Mouse (Mus musculus) limb, embryonic 15.5 days (tissue): ENCODE measurements around the gene Arl4a. TPM values are rescaled to one million over a fixed set of nuclear protein-coding genes. Genes with fewer than 3 reads are reported as not detected.

Experiments
- ATAC-seq: fragments of 200-750 bp; cut with Nextera tagmentation; 2 replicates; pipeline ENCODE4 v1.8.0; 2017; ENCODE audit warnings: low read depth, moderate TSS enrichment; ENCODE audit not compliant: insufficient number of reproducible peaks, low FRiP score, low TSS enrichment
- H3K27ac ChIP-seq: fragments of 300-500 bp; sonication (generic); 2 replicates; pipeline ENCODE4 v1.5.1; 2015; ENCODE audit warnings: moderate library complexity, mild to moderate bottlenecking, inconsistent platforms
- H3K27me3 ChIP-seq: fragments of 300-500 bp; sonication (generic); 2 replicates; pipeline ENCODE4 v1.6.1; 2015; ENCODE audit warnings: inconsistent platforms
- H3K36me3 ChIP-seq: fragments of 300-500 bp; sonication (generic); 2 replicates; pipeline ENCODE4 v1.6.1; 2015; ENCODE audit warnings: inconsistent platforms
- H3K4me1 ChIP-seq: fragments of 300-500 bp; sonication (generic); 2 replicates; pipeline ENCODE4 v1.6.1; 2015; ENCODE audit warnings: inconsistent platforms
- H3K4me2 ChIP-seq: fragments of 300-500 bp; sonication (generic); 2 replicates; pipeline ENCODE4 v1.6.1; 2015; ENCODE audit warnings: mild to moderate bottlenecking, inconsistent platforms
- H3K4me3 ChIP-seq: fragments of 300-500 bp; sonication (generic); 2 replicates; pipeline ENCODE4 v1.5.1; 2015; ENCODE audit warnings: mild to moderate bottlenecking, inconsistent platforms
- H3K9ac ChIP-seq: fragments of 300-500 bp; sonication (generic); 2 replicates; pipeline ENCODE4 v1.6.1; 2015; ENCODE audit warnings: inconsistent platforms
- H3K9me3 ChIP-seq: fragments of 300-500 bp; sonication (generic); 2 replicates; pipeline ENCODE4 v1.6.1; 2016; ENCODE audit warnings: inconsistent platforms
- WGBS: fragments of 180-500 bp; shearing (Covaris S2); methylation state at CpG from one replicate; pipeline ENCODE4 v1.1.7; 2015; 5-methylcytosine and 5-hydroxymethylcytosine counted together
- polyA plus RNA-seq: library from polyadenylated mRNA; unstranded; fragments of >200 nt; fragmentation: Nextera tagmentation; extraction: Ambion mirVana; gene quantifications from 2 replicates; pipeline ENCODE4 v1.2.1, GENCODE M21; 2015

Arl4a gene
- polyA plus RNA-seq, 1 experiment from 2014 or later = 77.8 TPM

GRCm38 (mm10) chr12:39998853-39999195 lies 39.0 kb downstream of the Arl4a start:
- H3K27me3 ChIP-seq = no peaks in the 10 kb centered on the region
- 42% methylated on average over 4 of the region's 4 CpGs for WGBS
- no peak overlapping the region for H3K9ac ChIP-seq
- H3K27ac ChIP-seq = no peak overlapping the region
- no peak overlapping the region for H3K4me3 ChIP-seq
- peaks cover 5% of the 10 kb centered on the region; the same call in 1 of the 2 replicates for H3K4me1 ChIP-seq
- H3K36me3 ChIP-seq = no peaks in the 10 kb centered on the region
- ATAC-seq = no peak
- no peaks in the 10 kb centered on the region for H3K9me3 ChIP-seq
- H3K4me2 ChIP-seq = no peak overlapping the region

DNA sequence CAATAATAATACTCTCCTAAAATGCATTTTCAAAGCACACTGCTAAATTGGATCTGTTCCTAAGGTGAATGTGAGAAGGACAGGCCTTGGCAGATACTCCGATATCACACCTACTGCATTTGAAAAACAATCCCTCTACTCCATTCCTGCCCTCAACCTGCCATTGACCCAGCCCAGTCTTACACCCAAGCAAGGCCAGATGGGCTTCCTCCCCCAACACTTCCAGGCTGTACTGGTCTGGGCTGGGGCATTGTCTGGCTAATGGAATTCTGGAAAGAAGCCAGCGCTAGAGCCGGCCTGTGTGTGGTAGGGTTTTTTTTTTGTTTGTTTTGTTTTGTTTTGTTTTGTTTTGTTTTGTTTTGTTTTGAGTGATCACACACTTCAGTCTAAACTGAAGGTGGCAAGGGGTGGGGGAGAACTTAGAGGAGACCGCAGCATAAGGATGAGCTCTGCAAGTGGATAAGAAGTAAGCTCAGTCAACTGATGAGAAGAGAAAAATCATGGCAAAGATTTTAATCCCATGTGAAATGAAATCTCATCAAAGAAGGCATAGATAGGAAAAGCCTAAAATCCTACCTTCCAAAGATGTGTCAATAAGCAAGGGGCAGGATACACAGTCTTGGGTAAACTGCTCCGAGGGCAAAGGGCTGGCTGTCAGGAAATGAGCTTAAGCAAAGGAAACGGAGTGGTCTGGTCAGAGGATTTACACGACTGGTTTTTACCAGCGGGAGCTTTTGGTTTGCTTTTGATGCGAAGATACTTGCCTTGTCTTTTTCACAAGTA lies 39.6 kb downstream of the Arl4a start:
- H3K36me3 ChIP-seq = no peaks in the 10 kb centered on the region
- no peaks in the 10 kb centered on the region for H3K27me3 ChIP-seq
- H3K9ac ChIP-seq = no peak overlapping the region
- no peak overlapping the region for H3K27ac ChIP-seq
- H3K9me3 ChIP-seq = no peaks in the 10 kb centered on the region
- ATAC-seq = no peak
- no peak overlapping the region for H3K4me3 ChIP-seq
- 30% methylated on average over 9 of the region's 9 CpGs for WGBS
- peaks cover 5% of the 10 kb centered on the region; the same call in 1 of the 2 replicates for H3K4me1 ChIP-seq
- H3K4me2 ChIP-seq = no peak overlapping the region

- no peak overlapping the region for H3K4me3 ChIP-seq
- no peak overlapping the region for H3K4me2 ChIP-seq
- H3K9ac ChIP-seq = no peak overlapping the region
- no peaks in the 10 kb centered on the region for H3K9me3 ChIP-seq
- 20% methylated on average over 4 of the region's 4 CpGs for WGBS
- no peak for ATAC-seq
- peaks cover 5% of the 10 kb centered on the region; the same call in 1 of the 2 replicates for H3K4me1 ChIP-seq
- no peaks in the 10 kb centered on the region for H3K27me3 ChIP-seq
- no peak overlapping the region for H3K27ac ChIP-seq
- H3K36me3 ChIP-seq = no peaks in the 10 kb centered on the region
These were observed 40.2 kb downstream of the Arl4a start for GRCm38 (mm10) chr12:39997651-39998050.

DNA sequence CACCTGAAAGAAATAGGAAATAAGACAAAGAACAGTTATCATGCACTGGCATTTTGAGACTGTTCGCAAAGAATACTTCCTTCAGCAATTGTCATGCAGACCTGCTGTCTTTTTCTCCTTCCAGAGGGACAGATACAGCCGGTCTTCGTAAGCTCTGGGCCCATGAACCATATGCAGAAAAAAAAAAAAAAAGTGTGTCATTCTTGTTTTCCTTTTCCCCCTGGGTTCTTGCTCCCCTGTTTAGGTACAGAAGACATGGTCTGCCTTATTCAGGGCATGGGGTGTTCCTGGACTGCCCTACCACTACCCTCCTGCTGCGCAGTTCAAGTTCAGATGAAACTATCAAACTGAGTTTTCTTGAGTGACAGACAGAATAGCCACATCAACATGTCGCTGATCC lies 41.8 kb downstream of the Arl4a start:
- WGBS = 87% methylated on average over 5 of the region's 5 CpGs
- H3K9me3 ChIP-seq = no peaks in the 10 kb centered on the region
- H3K27me3 ChIP-seq = no peaks in the 10 kb centered on the region
- no peak for ATAC-seq
- H3K4me1 ChIP-seq = peaks cover 5% of the 10 kb centered on the region; the same call in 1 of the 2 replicates
- no peak overlapping the region for H3K9ac ChIP-seq
- no peak overlapping the region for H3K4me3 ChIP-seq
- no peak overlapping the region for H3K27ac ChIP-seq
- no peak overlapping the region for H3K4me2 ChIP-seq
- no peaks in the 10 kb centered on the region for H3K36me3 ChIP-seq

- H3K9me3 ChIP-seq = no peaks in the 10 kb centered on the region
- 62% methylated on average over 1 of the region's 1 CpGs for WGBS
- ATAC-seq = no peak
These were observed 42.2 kb downstream of the Arl4a start for GRCm38 (mm10) chr12:39995609-39996008.

GRCm38 (mm10) chr12:39992767-39993302 lies 45.0 kb downstream of the Arl4a start:
- WGBS = 82% methylated on average over 6 of the region's 6 CpGs
- Histone ChIP-seq H3K27ac (no peak overlapping the region), H3K27me3 (no peaks in the 10 kb centered on the region), H3K4me1 (no peaks in the 10 kb centered on the region), H3K4me3 (no peak overlapping the region), H3K36me3 (no peaks in the 10 kb centered on the region), H3K9me3 (no peaks in the 10 kb centered on the region), H3K9ac (no peak overlapping the region), H3K4me2 (no peak overlapping the region)
- ATAC-seq = no peak

More at GRCm38 (mm10) chr12:39995609-39996008, 42.2 kb downstream of the Arl4a start:
- Histone ChIP-seq H3K4me3 (no peak overlapping the region), H3K9ac (no peak overlapping the region), H3K27me3 (no peaks in the 10 kb centered on the region), H3K4me1 (peaks cover 5% of the 10 kb centered on the region; the same call in 1 of the 2 replicates), H3K27ac (no peak overlapping the region), H3K36me3 (no peaks in the 10 kb centered on the region), H3K4me2 (no peak overlapping the region)

DNA sequence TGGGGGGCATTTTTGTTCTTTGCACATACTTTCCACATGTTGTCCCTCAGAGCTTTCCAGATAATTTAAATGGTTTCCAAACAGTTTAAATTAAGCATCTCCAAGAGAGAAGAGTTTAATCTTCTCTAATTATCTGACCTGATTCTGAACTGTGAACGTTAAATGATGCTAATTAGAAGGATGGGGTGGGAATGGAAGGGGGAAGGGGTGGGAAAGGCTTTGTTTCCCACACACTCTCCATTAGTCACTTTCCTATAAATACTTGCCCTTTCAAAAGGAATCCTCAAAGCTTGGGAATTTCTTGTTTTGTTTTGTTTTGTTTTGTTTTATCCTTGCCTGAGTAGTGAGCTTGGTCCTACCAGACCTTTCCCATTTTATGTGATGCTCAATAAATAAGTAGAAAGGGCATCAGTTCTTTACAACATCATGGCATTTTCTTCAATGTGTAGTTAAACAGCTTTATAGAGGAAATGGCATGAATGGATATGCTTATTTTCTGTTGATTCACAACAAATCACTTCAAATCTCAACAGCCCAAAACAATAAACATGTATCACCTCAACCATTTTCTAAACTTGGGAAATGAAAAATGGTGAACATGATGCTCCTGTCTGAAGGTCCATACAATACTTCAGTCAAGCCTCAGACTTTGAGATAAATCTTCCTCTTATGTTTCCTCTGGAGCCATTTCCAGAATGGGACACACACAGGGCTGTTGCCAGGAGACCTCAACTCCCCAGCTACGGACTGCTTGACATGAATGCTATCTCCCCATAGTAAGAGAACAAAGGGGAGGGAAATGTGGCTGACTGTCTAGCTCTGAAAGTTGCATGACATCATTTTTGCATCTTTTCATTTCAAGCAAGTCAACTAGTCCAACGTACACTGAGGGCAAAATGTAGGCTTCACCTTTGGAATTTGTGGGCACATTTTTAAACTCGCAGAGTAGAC lies 46.7 kb downstream of the Arl4a start:
- no peaks in the 10 kb centered on the region for H3K36me3 ChIP-seq
- H3K9ac ChIP-seq = no peak overlapping the region
- ATAC-seq = no peak
- no peak overlapping the region for H3K4me3 ChIP-seq
- no peak overlapping the region for H3K4me2 ChIP-seq
- no peak overlapping the region for H3K27ac ChIP-seq
- H3K4me1 ChIP-seq = no peaks in the 10 kb centered on the region
- H3K27me3 ChIP-seq = no peaks in the 10 kb centered on the region
- H3K9me3 ChIP-seq = no peaks in the 10 kb centered on the region
- 67% methylated on average over 4 of the region's 4 CpGs for WGBS

- Histone ChIP-seq H3K27me3 (no peaks in the 10 kb centered on the region), H3K36me3 (no peaks in the 10 kb centered on the region), H3K27ac (no peak overlapping the region), H3K4me3 (no peak overlapping the region), H3K9me3 (no peaks in the 10 kb centered on the region), H3K4me2 (no peak overlapping the region), H3K9ac (no peak overlapping the region), H3K4me1 (no peaks in the 10 kb centered on the region)
- whole genome bisulfite sequencing = 87% methylated on average over 4 of the region's 4 CpGs
- ATAC-seq = no peak
These were observed 48.7 kb downstream of the Arl4a start for GRCm38 (mm10) chr12:39989136-39989535.

- no peak overlapping the region for H3K4me3 ChIP-seq
- H3K9me3 ChIP-seq = no peaks in the 10 kb centered on the region
- no peaks in the 10 kb centered on the region for H3K27me3 ChIP-seq
- no peak overlapping the region for H3K27ac ChIP-seq
- no peaks in the 10 kb centered on the region for H3K36me3 ChIP-seq
- no peak for ATAC-seq
- no peaks in the 10 kb centered on the region for H3K4me1 ChIP-seq
- H3K4me2 ChIP-seq = no peak overlapping the region
- 91% methylated on average over 4 of the region's 4 CpGs for WGBS
- no peak overlapping the region for H3K9ac ChIP-seq
These were observed 50.6 kb downstream of the Arl4a start for GRCm38 (mm10) chr12:39987177-39987576.

GRCm38 (mm10) chr12:39985639-39986038 lies 52.2 kb downstream of the Arl4a start:
- H3K4me1 ChIP-seq = no peaks in the 10 kb centered on the region
- no peak overlapping the region for H3K9ac ChIP-seq
- H3K27me3 ChIP-seq = no peaks in the 10 kb centered on the region
- 96% methylated on average over 7 of the region's 7 CpGs for WGBS
- H3K27ac ChIP-seq = no peak overlapping the region
- no peak overlapping the region for H3K4me2 ChIP-seq
- no peak for ATAC-seq
- H3K4me3 ChIP-seq = no peak overlapping the region
- no peaks in the 10 kb centered on the region for H3K9me3 ChIP-seq
- no peaks in the 10 kb centered on the region for H3K36me3 ChIP-seq

GRCm38 (mm10) chr12:39979792-39980191 lies 58.0 kb downstream of the Arl4a start:
- Histone ChIP-seq H3K4me2 (no peak overlapping the region), H3K4me1 (peaks cover 6% of the 10 kb centered on the region; the same call in 1 of the 2 replicates), H3K9ac (no peak overlapping the region), H3K9me3 (no peaks in the 10 kb centered on the region), H3K36me3 (no peaks in the 10 kb centered on the region), H3K4me3 (no peak overlapping the region), H3K27me3 (no peaks in the 10 kb centered on the region), H3K27ac (no peak overlapping the region)
- WGBS = 62% methylated on average over 1 of the region's 1 CpGs
- ATAC-seq = no peak

DNA sequence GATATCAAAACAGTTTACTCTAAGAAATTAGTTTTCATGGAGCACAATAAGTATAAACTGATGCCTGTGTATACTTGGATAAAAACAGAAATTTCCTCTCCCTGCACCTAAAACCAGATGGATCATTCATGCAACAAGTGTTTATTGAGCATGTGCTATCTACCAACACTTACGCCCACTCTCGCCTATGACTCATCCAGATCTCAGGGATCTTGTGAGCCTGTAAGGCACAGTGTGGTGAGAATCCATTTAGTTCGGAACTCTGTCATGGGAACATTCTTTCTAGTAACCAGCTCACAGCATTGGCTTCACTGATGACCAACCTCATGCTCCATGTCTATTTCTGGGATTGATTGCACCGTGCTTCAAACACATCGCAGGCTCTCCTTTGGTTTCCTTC lies 58.8 kb downstream of the Arl4a start:
- ATAC-seq = no peak
- H3K27ac ChIP-seq = no peak overlapping the region
- H3K36me3 ChIP-seq = no peaks in the 10 kb centered on the region
- H3K4me1 ChIP-seq = peaks cover 8% of the 10 kb centered on the region; the same call in 1 of the 2 replicates
- no peak overlapping the region for H3K4me3 ChIP-seq
- WGBS = 94% methylated on average over 5 of the region's 5 CpGs
- H3K9ac ChIP-seq = no peak overlapping the region
- no peaks in the 10 kb centered on the region for H3K27me3 ChIP-seq
- H3K9me3 ChIP-seq = no peaks in the 10 kb centered on the region
- no peak overlapping the region for H3K4me2 ChIP-seq
